ENCODE assay signal across 8 mouse cellular contexts in genomic region chr12:86882279-86883018, GRCm38 (mm10). TPM values are rescaled to one million over a fixed set of nuclear protein-coding genes. Genes with fewer than 3 reads are reported as not detected.
A peak's percentile ranks its signal among the peaks of the same experiment; 100 is the strongest.
DNase-seq lines count a peak whose midpoint lies in the region; ATAC-seq and TF ChIP-seq lines count a peak whose summit lies in the region.

No protein-coding gene starts in this region.

- peak; percentile 37; the same call in 1 of the 2 replicates for TF ChIP-seq POLR2A in heart, adult 2 months (IDR thresholded peaks at IDR 0.05; ENCODE audit: insufficient read depth, low read depth, low read length)
- TF ChIP-seq POLR2A in kidney, adult 2 months (IDR thresholded peaks at IDR 0.05; ENCODE audit: low read depth, low read length) = no peak

- peaks cover 14% of the 10 kb centered on the region; the same call in 1 of the 2 replicates for H3K36me3 ChIP-seq in heart, adult 2 months (ENCODE audit: control insufficient read depth, insufficient read depth, low read length)
- peaks cover 4% of the 10 kb centered on the region; the same call in 1 of the 2 replicates for H3K36me3 ChIP-seq in kidney, adult 2 months (ENCODE audit: control insufficient read depth, insufficient read depth, low read length)
- H3K36me3 ChIP-seq in liver, embryonic 14.5 days (replicated peaks; ENCODE audit: control insufficient read depth, insufficient read depth, low read depth) = no peaks in the 10 kb centered on the region
- H3K36me3 ChIP-seq in neural tube, embryonic 12.5 days = no peaks in the 10 kb centered on the region

- peak; percentile 3 for ATAC-seq in activated CD4-positive, CD25-positive, alpha-beta regulatory T cell, adult 4 months
- no peak for ATAC-seq in liver, embryonic 14.5 days (ENCODE audit: insufficient read depth)
- ATAC-seq in neural tube, embryonic 12.5 days (ENCODE audit: low FRiP score, low read depth) = no peak

- peak overlapping the region; percentile 42 for H3K4me2 ChIP-seq in liver, embryonic 14.5 days (ENCODE audit: low read depth)
- H3K4me2 ChIP-seq in neural tube, embryonic 12.5 days (replicated peaks) = peak overlapping the region; percentile 87

- no peak for TF ChIP-seq CTCF in heart, adult 2 months (IDR thresholded peaks at IDR 0.05)
- no peak for TF ChIP-seq CTCF in kidney, adult 2 months (conservative IDR thresholded peaks at IDR 0.05; ENCODE audit: insufficient read depth, insufficient read length, low read depth, low read length)
- TF ChIP-seq CTCF in liver, embryonic 14.5 days (IDR thresholded peaks at IDR 0.05; ENCODE audit: low read depth) = no peak

- H3K79me2 ChIP-seq in heart, adult 2 months (replicated peaks; ENCODE audit: control insufficient read depth, insufficient read depth, low read length) = peaks cover 8% of the 10 kb centered on the region

- H3K27me3 ChIP-seq in heart, adult 2 months (ENCODE audit: control insufficient read depth, insufficient read depth, low read length) = no peaks in the 10 kb centered on the region
- H3K27me3 ChIP-seq in kidney, adult 2 months (replicated peaks; ENCODE audit: control insufficient read depth, insufficient read depth, low read length) = no peaks in the 10 kb centered on the region
- H3K27me3 ChIP-seq in liver, embryonic 14.5 days (ENCODE audit: control insufficient read depth, insufficient read depth, low read length) = peaks cover 70% of the 10 kb centered on the region
- 0 out of 2 replicates have a peak, but pooled peaks cover 3% of the 10 kb centered on the region for H3K27me3 ChIP-seq in neural tube, embryonic 12.5 days (replicated peaks)

- no peaks in the 10 kb centered on the region for H3K9me3 ChIP-seq in liver, embryonic 14.5 days (ENCODE audit: control insufficient read depth, low read length)
- H3K9me3 ChIP-seq in neural tube, embryonic 12.5 days = no peaks in the 10 kb centered on the region

- H3K27ac ChIP-seq in heart, adult 2 months = peak overlapping the region; percentile 100
- peak overlapping the region; percentile 99 for H3K27ac ChIP-seq in kidney, adult 2 months (ENCODE audit: insufficient read depth, low read depth, low read length)
- H3K27ac ChIP-seq in liver, embryonic 14.5 days = no peak overlapping the region
- peak overlapping the region; percentile 95 for H3K27ac ChIP-seq in neural tube, embryonic 12.5 days

- DNase-seq in B cell, adult 2 months = peak; percentile 49 to 57
- peak; percentile 71 for DNase-seq in embryo, embryonic 11 days
- peak; percentile 84 to 85 for DNase-seq in heart, adult 2 months
- DNase-seq in kidney, adult 2 months = peak; percentile 79
- no peak for DNase-seq in liver, embryonic 14.5 days (ENCODE audit: low read depth in 3 of 3, low spot score in 3 of 3)
- peak; percentile 72 for DNase-seq in urinary bladder, postnatal 14 days (ENCODE audit: low spot score)

- intact Hi-C loops in heart, adult 2 months (cut with DNase I) = no loop called here

- WGBS in heart, adult 2 months = under 1% methylated on average over 59 of the region's 59 CpGs
- 2% methylated on average over 59 of the region's 59 CpGs for WGBS in kidney, adult 2 months
- WGBS in liver, embryonic 14.5 days (ENCODE audit: insufficient replicate concordance) = 1% methylated on average over 59 of the region's 59 CpGs
- WGBS in neural tube, embryonic 12.5 days = under 1% methylated on average over 59 of the region's 59 CpGs

- peaks cover 21% of the 10 kb centered on the region for H3K4me1 ChIP-seq in heart, adult 2 months (ENCODE audit: control insufficient read depth, insufficient read depth, low read length)
- H3K4me1 ChIP-seq in kidney, adult 2 months (ENCODE audit: control insufficient read depth, insufficient read depth, low read length) = peaks cover 19% of the 10 kb centered on the region; the same call in 1 of the 2 replicates
- H3K4me1 ChIP-seq in liver, embryonic 14.5 days (replicated peaks; ENCODE audit: control insufficient read depth in 2 of 2, insufficient read depth in 2 of 2, low read length in 1 of 2) = peaks cover 0 to 6% of the 10 kb centered on the region in 2 experiments; a peak in 2 of 4 replicates
- H3K4me1 ChIP-seq in neural tube, embryonic 12.5 days = peaks cover 51% of the 10 kb centered on the region

- peak overlapping the region; percentile 93 for H3K4me3 ChIP-seq in heart, adult 2 months
- peak overlapping the region; percentile 96 for H3K4me3 ChIP-seq in kidney, adult 2 months (ENCODE audit: insufficient read depth, low read depth, low read length)
- peak overlapping the region; percentile 49 to 56 for H3K4me3 ChIP-seq in liver, embryonic 14.5 days (ENCODE audit: insufficient read depth in 1 of 2, low read depth in 2 of 2, low read length in 2 of 2)
- peak overlapping the region; percentile 84 for H3K4me3 ChIP-seq in neural tube, embryonic 12.5 days

- TF ChIP-seq EP300 in heart, adult 2 months (IDR thresholded peaks at IDR 0.05; ENCODE audit: insufficient read depth, low read depth, low read length) = no peak
- TF ChIP-seq EP300 in liver, embryonic 14.5 days (IDR thresholded peaks at IDR 0.05; ENCODE audit: low read depth) = no peak

- H3K9ac ChIP-seq in heart, adult 2 months (ENCODE audit: low read depth, low read length) = peak overlapping the region; percentile 99
- H3K9ac ChIP-seq in liver, embryonic 14.5 days (replicated peaks) = no peak overlapping the region
- peak overlapping the region; percentile 96 for H3K9ac ChIP-seq in neural tube, embryonic 12.5 days

RNA-seq across cellular contexts. Expression of gene Irf2bpl, which starts 2.1 kb away (rescaled TPM):
- polyA plus RNA-seq in activated CD4-positive, CD25-positive, alpha-beta regulatory T cell, adult 4 months (2017; shearing (Covaris generic)) = 10 to 100 TPM in 1 of 2 experiments, 1 to 10 TPM in 1; 8.6 to 13.6 TPM
- total RNA-seq in heart, adult 2 months (2021) = 10 to 100 TPM; 32.6 to 36.9 TPM
- 15.6 and 20.1 TPM in 2 replicates for polyA plus RNA-seq in heart, adult 2 months (2012; rRNA removed)
- polyA plus RNA-seq in kidney, adult 2 months (2012; rRNA removed) = 22.0 and 27.8 TPM in 2 replicates
- polyA plus RNA-seq in liver, embryonic 14.5 days (2012; rRNA removed) = 1.4 and 1.5 TPM in 2 replicates
- polyA plus RNA-seq in liver, embryonic 14.5 days (2014; fragmentation: Nextera tagmentation; extraction: Ambion mirVana) = 1.4 and 1.5 TPM in 2 replicates
- 57.2 and 61.9 TPM in 2 replicates for polyA plus RNA-seq in neural tube, embryonic 12.5 days (2016; fragmentation: Nextera tagmentation; extraction: Ambion mirVana)

Comparison
In these comparisons a context has a peak if more than half of its experiments do, and no peak if none do; other contexts are left out.
1. DNase-seq: peak in B cell, adult 2 months (2 of 2), embryo, embryonic 11 days (single experiment), heart, adult 2 months (2 of 2), kidney, adult 2 months (single experiment) and urinary bladder, postnatal 14 days (single experiment); none in liver, embryonic 14.5 days (0 of 3).
2. Peak in every context shown above with its lines, with median percentiles within 50 percentile points of each other: H3K4me3 ChIP-seq.